Mouse (Mus musculus): ENCODE results near the gene Ak1. TPM values are rescaled to one million over a fixed set of nuclear protein-coding genes. Genes with fewer than 3 reads are reported as not detected.

Ak1 gene
- 18.9 and 20.6 TPM in 2 replicates for polyA plus RNA-seq (2014; fragmentation: Nextera tagmentation; extraction: Ambion mirVana)

- 61% methylated on average over 7 of the region's 7 CpGs for WGBS
- H3K36me3 ChIP-seq (ENCODE audit: control insufficient read depth, insufficient read depth, low read length), result no peaks in the 10 kb centered on the region; the same call in 1 of the 2 replicates
- ATAC-seq (replicated peaks; ENCODE audit: low FRiP score), result no peak
- peaks cover 10% of the 10 kb centered on the region; the same call in 1 of the 2 replicates for H3K4me1 ChIP-seq (replicated peaks; ENCODE audit: control insufficient read depth, insufficient read depth, low read length)
- H3K4me2 ChIP-seq (ENCODE audit: low read depth, low read length, severe bottlenecking), result no peak within 1 kb of the TSS
- DNase-seq (ENCODE audit: low spot score), result no peak
- H3K27ac ChIP-seq (ENCODE audit: low read depth, low read length), result no peak within 1 kb of the TSS
- H3K4me3 ChIP-seq (ENCODE audit: low read depth, low read length), result no peak within 1 kb of the TSS
- H3K27me3 ChIP-seq (ENCODE audit: control insufficient read depth, insufficient read depth, low read length), result no peaks in the 10 kb centered on the region
- no peak within 1 kb of the TSS for H3K9ac ChIP-seq (ENCODE audit: low read length)
- H3K9me3 ChIP-seq (ENCODE audit: control insufficient read depth, low read length), result no peaks in the 10 kb centered on the region
Measured at GRCm38 (mm10) chr2:32621517-32621859, at the start of gene Ak1. Ak1 (plus strand) TSS chr2:32621758.

- no peaks in the 10 kb centered on the region for H3K9me3 ChIP-seq (ENCODE audit: control insufficient read depth, low read length)
- no peaks in the 10 kb centered on the region for H3K36me3 ChIP-seq (ENCODE audit: control insufficient read depth, insufficient read depth, low read length)
- no peak overlapping the region for H3K9ac ChIP-seq (ENCODE audit: low read length)
- ATAC-seq (replicated peaks; ENCODE audit: low FRiP score) (no peak), DNase-seq (ENCODE audit: low spot score) (no peak)
- peaks cover 2% of the 10 kb centered on the region for H3K27me3 ChIP-seq (ENCODE audit: control insufficient read depth, insufficient read depth, low read length)
- H3K27ac ChIP-seq (ENCODE audit: low read depth, low read length), result no peak overlapping the region
- H3K4me3 ChIP-seq (ENCODE audit: low read depth, low read length), result no peak overlapping the region
- H3K4me2 ChIP-seq (ENCODE audit: low read depth, low read length, severe bottlenecking), result no peak overlapping the region
- 95% methylated on average over 11 of the region's 11 CpGs for whole genome bisulfite sequencing
- no peaks in the 10 kb centered on the region; the same call in 1 of the 2 replicates for H3K4me1 ChIP-seq (replicated peaks; ENCODE audit: control insufficient read depth, insufficient read depth, low read length)
Measured at GRCm38 (mm10) chr2:32572196-32572595, 49.4 kb upstream of the Ak1 start.

- Histone ChIP-seq H3K9me3 (ENCODE audit: control insufficient read depth, low read length) (no peaks in the 10 kb centered on the region), H3K4me2 (ENCODE audit: low read depth, low read length, severe bottlenecking) (peak within 1 kb of the TSS; percentile 88), H3K9ac (ENCODE audit: low read length) (peak within 1 kb of the TSS; percentile 49), H3K4me3 (ENCODE audit: low read depth, low read length) (peak within 1 kb of the TSS; percentile 35), H3K27me3 (ENCODE audit: control insufficient read depth, insufficient read depth, low read length) (peaks cover 8% of the 10 kb centered on the region), H3K36me3 (ENCODE audit: control insufficient read depth, insufficient read depth, low read length) (no peaks in the 10 kb centered on the region), H3K27ac (ENCODE audit: low read depth, low read length) (no peak within 1 kb of the TSS), H3K4me1 (replicated peaks; ENCODE audit: control insufficient read depth, insufficient read depth, low read length) (no peaks in the 10 kb centered on the region; the same call in 1 of the 2 replicates)
- ATAC-seq (replicated peaks; ENCODE audit: low FRiP score), result no peak
- DNase-seq (ENCODE audit: low spot score), result no peak
- 73% methylated on average over 6 of the region's 6 CpGs for WGBS
Measured at GRCm38 (mm10) chr2:32574497-32574896, 47.1 kb upstream of the Ak1 start, which contains the start of gene Pip5kl1. Pip5kl1 (plus strand) TSS chr2:32574797.

GRCm38 (mm10) chr2:32574901-32575585, 46.5 kb upstream of the Ak1 start:
- DNase-seq (ENCODE audit: low spot score) (peak; percentile 74), ATAC-seq (replicated peaks; ENCODE audit: low FRiP score) (no peak)
- no peak overlapping the region for H3K27ac ChIP-seq (ENCODE audit: low read depth, low read length)
- peak overlapping the region; percentile 35 for H3K4me3 ChIP-seq (ENCODE audit: low read depth, low read length)
- H3K4me1 ChIP-seq (replicated peaks; ENCODE audit: control insufficient read depth, insufficient read depth, low read length), result no peaks in the 10 kb centered on the region; the same call in 1 of the 2 replicates
- peaks cover 11% of the 10 kb centered on the region for H3K27me3 ChIP-seq (ENCODE audit: control insufficient read depth, insufficient read depth, low read length)
- WGBS, result 2% methylated on average over 26 of the region's 26 CpGs
- H3K9ac ChIP-seq (ENCODE audit: low read length), result peak overlapping the region; percentile 49
- no peaks in the 10 kb centered on the region for H3K36me3 ChIP-seq (ENCODE audit: control insufficient read depth, insufficient read depth, low read length)
- no peaks in the 10 kb centered on the region for H3K9me3 ChIP-seq (ENCODE audit: control insufficient read depth, low read length)
- peak overlapping the region; percentile 88 for H3K4me2 ChIP-seq (ENCODE audit: low read depth, low read length, severe bottlenecking)

GRCm38 (mm10) chr2:32575586-32576160, 45.9 kb upstream of the Ak1 start, which contains the start of gene 9430097D07Rik:
9430097D07Rik (minus strand) TSS chr2:32575684.
- peak; percentile 71; the same call in 1 of the 2 replicates for ATAC-seq (replicated peaks; ENCODE audit: low FRiP score)

GRCm38 (mm10) chr2:32576532-32576931, 45.0 kb upstream of the Ak1 start:
- Histone ChIP-seq H3K4me2 (ENCODE audit: low read depth, low read length, severe bottlenecking) (no peak overlapping the region), H3K4me1 (replicated peaks; ENCODE audit: control insufficient read depth, insufficient read depth, low read length) (no peaks in the 10 kb centered on the region; the same call in 1 of the 2 replicates), H3K9ac (ENCODE audit: low read length) (no peak overlapping the region), H3K4me3 (ENCODE audit: low read depth, low read length) (no peak overlapping the region), H3K36me3 (ENCODE audit: control insufficient read depth, insufficient read depth, low read length) (no peaks in the 10 kb centered on the region), H3K27ac (ENCODE audit: low read depth, low read length) (no peak overlapping the region), H3K9me3 (ENCODE audit: control insufficient read depth, low read length) (no peaks in the 10 kb centered on the region), H3K27me3 (ENCODE audit: control insufficient read depth, insufficient read depth, low read length) (peaks cover 12% of the 10 kb centered on the region)
- ATAC-seq (replicated peaks; ENCODE audit: low FRiP score), result no peak
- no peak for DNase-seq (ENCODE audit: low spot score)
- WGBS, result 87% methylated on average over 9 of the region's 9 CpGs

More at GRCm38 (mm10) chr2:32575586-32576160, 45.9 kb upstream of the Ak1 start, which contains the start of gene 9430097D07Rik:
- 3% methylated on average over 28 of the region's 28 CpGs for WGBS
- Histone ChIP-seq H3K9me3 (ENCODE audit: control insufficient read depth, low read length) (no peaks in the 10 kb centered on the region), H3K4me2 (ENCODE audit: low read depth, low read length, severe bottlenecking) (peak within 1 kb of the TSS; percentile 88), H3K27ac (ENCODE audit: low read depth, low read length) (no peak within 1 kb of the TSS), H3K4me3 (ENCODE audit: low read depth, low read length) (peak within 1 kb of the TSS; percentile 35), H3K4me1 (replicated peaks; ENCODE audit: control insufficient read depth, insufficient read depth, low read length) (no peaks in the 10 kb centered on the region; the same call in 1 of the 2 replicates), H3K27me3 (ENCODE audit: control insufficient read depth, insufficient read depth, low read length) (peaks cover 12% of the 10 kb centered on the region), H3K36me3 (ENCODE audit: control insufficient read depth, insufficient read depth, low read length) (no peaks in the 10 kb centered on the region), H3K9ac (ENCODE audit: low read length) (peak within 1 kb of the TSS; percentile 49)
- peak; percentile 84 for DNase-seq (ENCODE audit: low spot score)

- no peak for DNase-seq (ENCODE audit: low spot score)
- WGBS, result 40% methylated on average over 23 of the region's 30 CpGs
- H3K27me3 ChIP-seq (ENCODE audit: control insufficient read depth, insufficient read depth, low read length), result peaks cover 12% of the 10 kb centered on the region
Measured at GRCm38 (mm10) chr2:32578146-32579046, 43.2 kb upstream of the Ak1 start.

GRCm38 (mm10) chr2:32581450-32582095, 40.0 kb upstream of the Ak1 start:
- no peaks in the 10 kb centered on the region for H3K36me3 ChIP-seq (ENCODE audit: control insufficient read depth, insufficient read depth, low read length)
- ATAC-seq (replicated peaks; ENCODE audit: low FRiP score) (no peak), DNase-seq (ENCODE audit: low spot score) (no peak)
- WGBS, result 36% methylated on average over 19 of the region's 19 CpGs
- H3K27me3 ChIP-seq (ENCODE audit: control insufficient read depth, insufficient read depth, low read length), result peaks cover 12% of the 10 kb centered on the region
- peak overlapping the region; percentile 1; the same call in 1 of the 2 replicates for H3K4me3 ChIP-seq (ENCODE audit: low read depth, low read length)
- no peak overlapping the region for H3K27ac ChIP-seq (ENCODE audit: low read depth, low read length)
- H3K4me1 ChIP-seq (replicated peaks; ENCODE audit: control insufficient read depth, insufficient read depth, low read length), result no peaks in the 10 kb centered on the region; the same call in 1 of the 2 replicates
- H3K9me3 ChIP-seq (ENCODE audit: control insufficient read depth, low read length), result no peaks in the 10 kb centered on the region
- peak overlapping the region; percentile 16; the same call in 1 of the 2 replicates for H3K4me2 ChIP-seq (ENCODE audit: low read depth, low read length, severe bottlenecking)
- H3K9ac ChIP-seq (ENCODE audit: low read length), result no peak overlapping the region

More at GRCm38 (mm10) chr2:32578146-32579046, 43.2 kb upstream of the Ak1 start:
- Histone ChIP-seq H3K9ac (ENCODE audit: low read length) (no peak overlapping the region), H3K27ac (ENCODE audit: low read depth, low read length) (no peak overlapping the region), H3K4me1 (replicated peaks; ENCODE audit: control insufficient read depth, insufficient read depth, low read length) (no peaks in the 10 kb centered on the region; the same call in 1 of the 2 replicates), H3K9me3 (ENCODE audit: control insufficient read depth, low read length) (no peaks in the 10 kb centered on the region), H3K36me3 (ENCODE audit: control insufficient read depth, insufficient read depth, low read length) (no peaks in the 10 kb centered on the region), H3K4me2 (ENCODE audit: low read depth, low read length, severe bottlenecking) (no peak overlapping the region), H3K4me3 (ENCODE audit: low read depth, low read length) (no peak overlapping the region)
- ATAC-seq (replicated peaks; ENCODE audit: low FRiP score), result no peak

Measured in forebrain, embryonic 11.5 days (tissue).